Comparison of ENCODE assay signal across 10 mouse cellular contexts in the genomic region with DNA sequence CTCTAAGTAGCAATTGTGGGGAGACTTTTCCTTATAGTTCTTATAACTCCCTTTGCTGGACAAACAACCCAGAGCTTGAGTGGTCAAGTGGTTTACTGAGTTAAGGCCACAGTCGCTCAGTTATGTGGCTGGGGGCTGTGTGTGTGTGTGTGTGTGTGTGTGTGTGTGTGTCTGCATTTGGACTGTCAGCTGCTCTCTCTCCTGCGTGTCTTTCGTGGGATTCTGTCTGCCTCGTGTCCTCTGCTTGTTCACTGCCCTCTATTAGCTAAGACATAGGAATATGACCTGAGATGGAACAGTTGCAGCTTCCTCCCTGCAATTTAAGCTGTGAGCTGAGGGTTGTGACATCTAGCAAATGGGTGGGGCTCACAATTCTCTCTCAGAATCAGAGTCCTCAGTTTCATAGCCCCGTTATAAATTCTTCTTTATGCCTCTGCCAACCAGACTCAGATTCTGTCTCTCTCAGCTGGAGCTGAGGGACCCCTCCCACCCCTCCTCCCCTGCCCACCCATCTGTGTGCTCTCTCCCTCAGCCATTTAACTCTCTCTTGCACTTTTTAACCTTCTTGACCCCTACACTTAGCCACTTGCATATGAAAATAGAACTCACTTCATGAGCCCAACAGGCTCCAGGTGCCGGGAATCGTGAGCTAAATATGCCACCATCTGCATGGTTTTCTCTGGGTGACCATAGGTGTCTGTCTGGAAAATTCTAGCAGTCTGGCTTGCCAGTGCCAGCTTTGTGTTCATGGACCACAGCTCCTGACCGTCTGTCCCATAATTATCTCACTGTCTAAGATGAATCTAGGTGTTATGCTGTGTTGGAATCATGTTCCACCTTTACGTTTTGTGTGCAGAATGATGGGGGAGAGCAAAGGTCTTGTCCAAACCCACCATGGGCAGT.
DNase-seq lines count a peak whose midpoint lies in the region; ATAC-seq and TF ChIP-seq lines count a peak whose summit lies in the region.
"Had no signal": no experiment of that assay in that cellular context is flagged by ENCODE, and none has a peak within 500 bp of the region (broad histone marks: within the 10 kb centered on the region; RNA-seq: fewer than 3 reads in every experiment).

No protein-coding gene starts in this region.

- no peak for ATAC-seq in forebrain, embryonic 13.5 days
- ATAC-seq in forebrain, embryonic 11.5 days (replicated peaks; ENCODE audit: low FRiP score), result no peak
- ATAC-seq in intestine, postnatal 0 days, result peak; percentile 66
- ATAC-seq: inflammation-experienced regulatory T-cells, adult 6 months had no signal

- WGBS in forebrain, embryonic 13.5 days, result 65% methylated on average over 9 of the region's 9 CpGs
- 82% methylated on average over 9 of the region's 9 CpGs for WGBS in forebrain, embryonic 11.5 days
- WGBS in intestine, postnatal 0 days, result 29% methylated on average over 9 of the region's 9 CpGs

- no peak overlapping the region for H3K4me3 ChIP-seq in forebrain, embryonic 13.5 days
- no peak overlapping the region for H3K4me3 ChIP-seq in forebrain, embryonic 11.5 days (ENCODE audit: low read depth, low read length)
- no peak overlapping the region for H3K4me3 ChIP-seq in left cerebral cortex, adult 2 months
- 0 out of 2 replicates have a peak overlapping the region, but pooled peaks have one; percentile 7 for H3K4me3 ChIP-seq in intestine, postnatal 0 days (ENCODE audit: low read depth, low read length)
- H3K4me3 ChIP-seq: limb, embryonic 12.5 days had no signal

- no peaks in the 10 kb centered on the region for H3K9me3 ChIP-seq in forebrain, embryonic 13.5 days (replicated peaks)
- no peaks in the 10 kb centered on the region for H3K9me3 ChIP-seq in forebrain, embryonic 11.5 days (ENCODE audit: control insufficient read depth, low read length)
- no peaks in the 10 kb centered on the region for H3K9me3 ChIP-seq in intestine, postnatal 0 days (ENCODE audit: control insufficient read depth)
- H3K9me3 ChIP-seq: limb, embryonic 12.5 days had no signal

- no peaks in the 10 kb centered on the region for H3K36me3 ChIP-seq in forebrain, embryonic 13.5 days (ENCODE audit: poor library complexity, severe bottlenecking)
- no peaks in the 10 kb centered on the region for H3K36me3 ChIP-seq in forebrain, embryonic 11.5 days (ENCODE audit: control insufficient read depth, insufficient read depth, low read length)
- no peaks in the 10 kb centered on the region; the same call in 1 of the 2 replicates for H3K36me3 ChIP-seq in intestine, postnatal 0 days (ENCODE audit: control insufficient read depth, insufficient read depth)

- no peak overlapping the region for H3K9ac ChIP-seq in forebrain, embryonic 13.5 days
- H3K9ac ChIP-seq in forebrain, embryonic 11.5 days (ENCODE audit: low read length), result no peak overlapping the region
- H3K9ac ChIP-seq in intestine, postnatal 0 days (ENCODE audit: low read depth, low read length), result 0 out of 2 replicates have a peak overlapping the region, but pooled peaks have one; percentile 7
- H3K9ac ChIP-seq: limb, embryonic 12.5 days had no signal

- no peaks in the 10 kb centered on the region for H3K27me3 ChIP-seq in forebrain, embryonic 13.5 days
- H3K27me3 ChIP-seq in forebrain, embryonic 11.5 days (ENCODE audit: control insufficient read depth, insufficient read depth, low read length), result no peaks in the 10 kb centered on the region
- no peaks in the 10 kb centered on the region for H3K27me3 ChIP-seq in intestine, postnatal 0 days (replicated peaks; ENCODE audit: control insufficient read depth, insufficient read depth, low read length)
- H3K27me3 ChIP-seq: limb, embryonic 12.5 days had no signal

- peaks cover 34% of the 10 kb centered on the region for H3K4me1 ChIP-seq in forebrain, embryonic 13.5 days
- H3K4me1 ChIP-seq in forebrain, embryonic 11.5 days (replicated peaks; ENCODE audit: control insufficient read depth, insufficient read depth, low read length), result 0 out of 2 replicates have a peak, but pooled peaks cover 4% of the 10 kb centered on the region
- peaks cover 7% of the 10 kb centered on the region; the same call in 1 of the 2 replicates for H3K4me1 ChIP-seq in intestine, postnatal 0 days (replicated peaks; ENCODE audit: control insufficient read depth, insufficient read depth, low read length)

- peak overlapping the region; percentile 55; the same call in 1 of the 2 replicates for H3K27ac ChIP-seq in forebrain, embryonic 13.5 days
- H3K27ac ChIP-seq in forebrain, embryonic 11.5 days (ENCODE audit: low read depth, low read length), result no peak overlapping the region
- no peak overlapping the region for H3K27ac ChIP-seq in left cerebral cortex, adult 2 months
- H3K27ac ChIP-seq in intestine, postnatal 0 days (ENCODE audit: low read depth, low read length), result peak overlapping the region; percentile 60
- H3K27ac ChIP-seq: limb, embryonic 12.5 days had no signal

- no peak for DNase-seq in forebrain, embryonic 11.5 days (ENCODE audit: low spot score)
- peak; percentile 26 for DNase-seq in left cerebral cortex, postnatal 4 days
- no peak for DNase-seq in left cerebral cortex, adult 2 months (ENCODE audit: extremely low spot score in 1 of 2, low spot score in 2 of 2)
- peak; percentile 52 for DNase-seq in cerebellum, adult 8-10 months
- no peak for DNase-seq in urinary bladder, postnatal 10 days (ENCODE audit: low spot score)
- no peak for DNase-seq in ovary, adult 18-20 months (ENCODE audit: low spot score)

- no peak for TF ChIP-seq CTCF in left cerebral cortex, adult 2 months (IDR thresholded peaks at IDR 0.05)
- no peak for TF ChIP-seq CTCF in intestine, postnatal 0 days (IDR thresholded peaks at IDR 0.05; ENCODE audit: low read depth)

- intact Hi-C loops in left cerebral cortex, postnatal 4 days (cut with DNase I), result no loop called here
- intact Hi-C loops in left cerebral cortex, adult 2 months (cut with DNase I), result no loop called here

- H3K4me2 ChIP-seq in forebrain, embryonic 13.5 days, result no peak overlapping the region
- H3K4me2 ChIP-seq in forebrain, embryonic 11.5 days (ENCODE audit: low read depth, low read length, severe bottlenecking), result no peak overlapping the region
- H3K4me2 ChIP-seq in intestine, postnatal 0 days (replicated peaks; ENCODE audit: low read depth), result peak overlapping the region; percentile 60
- H3K4me2 ChIP-seq: limb, embryonic 12.5 days had no signal

Comparison
In these comparisons a context has a peak if more than half of its experiments do, and no peak if none do; other contexts are left out.
1. H3K27ac ChIP-seq: peak in forebrain, embryonic 13.5 days (single experiment) and intestine, postnatal 0 days (single experiment); none in forebrain, embryonic 11.5 days (single experiment) and left cerebral cortex, adult 2 months (single experiment).
2. DNase-seq: peak in left cerebral cortex, postnatal 4 days (single experiment) and cerebellum, adult 8-10 months (single experiment); none in forebrain, embryonic 11.5 days (single experiment), left cerebral cortex, adult 2 months (0 of 2), urinary bladder, postnatal 10 days (single experiment) and ovary, adult 18-20 months (single experiment).